Mouse (Mus musculus): ENCODE data around the gene Rassf6. TPM values are rescaled to one million over a fixed set of nuclear protein-coding genes. Genes with fewer than 3 reads are reported as not detected.
"Not testable (repeated sequence)": the region's sequence is repeated elsewhere in the genome, so short reads cannot be mapped to it uniquely, and the experiment has no call there.

Rassf6 gene
- polyA plus RNA-seq, 1 experiment from 2014 or later = 1.8 TPM

GRCm38 (mm10) chr5:90617859-90618258, 22.6 kb downstream of the Rassf6 start:
- H3K9me3 ChIP-seq = no peaks in the 10 kb centered on the region
- 90% methylated on average over 3 of the region's 3 CpGs for WGBS

GRCm38 (mm10) chr5:90612751-90613150, 27.7 kb downstream of the Rassf6 start:
- not testable (repeated sequence) for H3K36me3 ChIP-seq; DNase-seq (ENCODE audit: low spot score); H3K27ac ChIP-seq; H3K4me1 ChIP-seq; H3K4me3 ChIP-seq; H3K27me3 ChIP-seq (ENCODE audit: insufficient read depth, poor library complexity, severe bottlenecking); H3K9me3 ChIP-seq
- 72% methylated on average over 1 of the region's 1 CpGs for WGBS

More at GRCm38 (mm10) chr5:90617859-90618258, 22.6 kb downstream of the Rassf6 start:
- H3K4me1 ChIP-seq = no peaks in the 10 kb centered on the region
- H3K4me3 ChIP-seq = no peak overlapping the region
- no peaks in the 10 kb centered on the region for H3K36me3 ChIP-seq
- no peaks in the 10 kb centered on the region for H3K27me3 ChIP-seq (ENCODE audit: insufficient read depth, poor library complexity, severe bottlenecking)
- DNase-seq (ENCODE audit: low spot score) = no peak
- no peak overlapping the region for H3K27ac ChIP-seq

- H3K4me1 ChIP-seq = no peaks in the 10 kb centered on the region
- no peaks in the 10 kb centered on the region for H3K36me3 ChIP-seq
- no peak overlapping the region for H3K4me3 ChIP-seq
- 79% methylated on average over 6 of the region's 6 CpGs for WGBS
- no peaks in the 10 kb centered on the region for H3K9me3 ChIP-seq
- H3K27me3 ChIP-seq (ENCODE audit: insufficient read depth, poor library complexity, severe bottlenecking) = no peaks in the 10 kb centered on the region
- no peak overlapping the region for H3K27ac ChIP-seq
- DNase-seq (ENCODE audit: low spot score) = no peak
These were observed 28.4 kb downstream of the Rassf6 start for GRCm38 (mm10) chr5:90611996-90612611.

GRCm38 (mm10) chr5:90611388-90611787, 29.1 kb downstream of the Rassf6 start:
- no peak for DNase-seq (ENCODE audit: low spot score)
- no peaks in the 10 kb centered on the region for H3K4me1 ChIP-seq
- H3K36me3 ChIP-seq = no peaks in the 10 kb centered on the region
- no peaks in the 10 kb centered on the region for H3K9me3 ChIP-seq
- H3K27me3 ChIP-seq (ENCODE audit: insufficient read depth, poor library complexity, severe bottlenecking) = no peaks in the 10 kb centered on the region
- 82% methylated on average over 3 of the region's 3 CpGs for WGBS
- H3K4me3 ChIP-seq = no peak overlapping the region
- H3K27ac ChIP-seq = no peak overlapping the region

- no peaks in the 10 kb centered on the region for H3K27me3 ChIP-seq (ENCODE audit: insufficient read depth, poor library complexity, severe bottlenecking)
- no peak overlapping the region for H3K27ac ChIP-seq
- H3K9me3 ChIP-seq = no peaks in the 10 kb centered on the region
- no peaks in the 10 kb centered on the region for H3K36me3 ChIP-seq
- no peak overlapping the region for H3K4me3 ChIP-seq
- WGBS = 51% methylated on average over 11 of the region's 11 CpGs
- DNase-seq (ENCODE audit: low spot score) = no peak
- H3K4me1 ChIP-seq = no peaks in the 10 kb centered on the region
These were observed 31.6 kb downstream of the Rassf6 start for GRCm38 (mm10) chr5:90608906-90609305.

- H3K9me3 ChIP-seq = no peaks in the 10 kb centered on the region
- H3K27ac ChIP-seq = no peak overlapping the region
- WGBS = 22% methylated on average over 13 of the region's 13 CpGs
- H3K4me1 ChIP-seq = peaks cover 7% of the 10 kb centered on the region; the same call in 1 of the 2 replicates
- H3K4me3 ChIP-seq = no peak overlapping the region
- no peak for DNase-seq (ENCODE audit: low spot score)
- no peaks in the 10 kb centered on the region for H3K27me3 ChIP-seq (ENCODE audit: insufficient read depth, poor library complexity, severe bottlenecking)
- no peaks in the 10 kb centered on the region for H3K36me3 ChIP-seq
These were observed 37.0 kb downstream of the Rassf6 start for GRCm38 (mm10) chr5:90603407-90603923.

GRCm38 (mm10) chr5:90601469-90601868, 39.0 kb downstream of the Rassf6 start:
- no peaks in the 10 kb centered on the region for H3K36me3 ChIP-seq
- no peak overlapping the region for H3K27ac ChIP-seq
- H3K27me3 ChIP-seq (ENCODE audit: insufficient read depth, poor library complexity, severe bottlenecking) = no peaks in the 10 kb centered on the region
- 18% methylated on average over 6 of the region's 6 CpGs for WGBS
- H3K4me3 ChIP-seq = no peak overlapping the region
- no peaks in the 10 kb centered on the region for H3K9me3 ChIP-seq
- H3K4me1 ChIP-seq = peaks cover 7% of the 10 kb centered on the region; the same call in 1 of the 2 replicates
- DNase-seq (ENCODE audit: low spot score) = no peak

GRCm38 (mm10) chr5:90596155-90596554, 44.3 kb downstream of the Rassf6 start:
- Histone ChIP-seq H3K4me1 (peaks cover 4% of the 10 kb centered on the region; the same call in 1 of the 2 replicates), H3K27ac (no peak overlapping the region)
- 75% methylated on average over 6 of the region's 6 CpGs for WGBS

GRCm38 (mm10) chr5:90594945-90595344, 45.5 kb downstream of the Rassf6 start:
- Histone ChIP-seq H3K4me1 (no peaks in the 10 kb centered on the region), H3K36me3 (no peaks in the 10 kb centered on the region), H3K4me3 (no peak overlapping the region), H3K27me3 (ENCODE audit: insufficient read depth, poor library complexity, severe bottlenecking) (no peaks in the 10 kb centered on the region), H3K9me3 (no peaks in the 10 kb centered on the region), H3K27ac (no peak overlapping the region)
- DNase-seq (ENCODE audit: low spot score) = peak; percentile 7
- WGBS = 72% methylated on average over 13 of the region's 13 CpGs

More at GRCm38 (mm10) chr5:90596155-90596554, 44.3 kb downstream of the Rassf6 start:
- H3K4me3 ChIP-seq = no peak overlapping the region
- H3K36me3 ChIP-seq = no peaks in the 10 kb centered on the region
- DNase-seq (ENCODE audit: low spot score) = no peak
- H3K9me3 ChIP-seq = no peaks in the 10 kb centered on the region
- H3K27me3 ChIP-seq (ENCODE audit: insufficient read depth, poor library complexity, severe bottlenecking) = no peaks in the 10 kb centered on the region

- no peaks in the 10 kb centered on the region for H3K36me3 ChIP-seq
- WGBS = 76% methylated on average over 6 of the region's 6 CpGs
- H3K27me3 ChIP-seq (ENCODE audit: insufficient read depth, poor library complexity, severe bottlenecking) = no peaks in the 10 kb centered on the region
- no peaks in the 10 kb centered on the region for H3K9me3 ChIP-seq
- no peak for DNase-seq (ENCODE audit: low spot score)
- no peak overlapping the region for H3K27ac ChIP-seq
- H3K4me1 ChIP-seq = no peaks in the 10 kb centered on the region
- no peak overlapping the region for H3K4me3 ChIP-seq
These were observed 48.5 kb downstream of the Rassf6 start for GRCm38 (mm10) chr5:90591936-90592335.

GRCm38 (mm10) chr5:90590676-90591075, 49.8 kb downstream of the Rassf6 start:
- DNase-seq (ENCODE audit: low spot score) = peak; percentile 71
- Histone ChIP-seq H3K27ac (no peak overlapping the region), H3K9me3 (no peaks in the 10 kb centered on the region), H3K4me1 (no peaks in the 10 kb centered on the region), H3K36me3 (no peaks in the 10 kb centered on the region), H3K4me3 (no peak overlapping the region), H3K27me3 (ENCODE audit: insufficient read depth, poor library complexity, severe bottlenecking) (no peaks in the 10 kb centered on the region)
- 80% methylated on average over 10 of the region's 10 CpGs for WGBS

GRCm38 (mm10) chr5:90588708-90589595, 51.5 kb downstream of the Rassf6 start:
- Histone ChIP-seq H3K4me1 (no peaks in the 10 kb centered on the region), H3K27me3 (ENCODE audit: insufficient read depth, poor library complexity, severe bottlenecking) (no peaks in the 10 kb centered on the region), H3K27ac (no peak overlapping the region), H3K36me3 (no peaks in the 10 kb centered on the region), H3K4me3 (peak overlapping the region; percentile 55), H3K9me3 (no peaks in the 10 kb centered on the region)
- 22% methylated on average over 25 of the region's 25 CpGs for WGBS
- peak; percentile 83 for DNase-seq (ENCODE audit: low spot score)

- WGBS = 88% methylated on average over 5 of the region's 5 CpGs
- no peaks in the 10 kb centered on the region for H3K36me3 ChIP-seq
- DNase-seq (ENCODE audit: low spot score) = no peak
- no peaks in the 10 kb centered on the region for H3K9me3 ChIP-seq
- H3K4me1 ChIP-seq = no peaks in the 10 kb centered on the region
- H3K27ac ChIP-seq = no peak overlapping the region
- no peaks in the 10 kb centered on the region for H3K27me3 ChIP-seq (ENCODE audit: insufficient read depth, poor library complexity, severe bottlenecking)
- no peak overlapping the region for H3K4me3 ChIP-seq
These were observed 52.4 kb downstream of the Rassf6 start for GRCm38 (mm10) chr5:90588104-90588503.

All from heart, embryonic 10.5 days (tissue).